Mouse (Mus musculus) stomach, postnatal 0 days (tissue): Measurements from ENCODE around the gene Nfib. TPM values are rescaled to one million over a fixed set of nuclear protein-coding genes. Genes with fewer than 3 reads are reported as not detected.

Experiments used
- ATAC-seq: fragments of 200-750 bp; cut with Nextera tagmentation; 2 replicates; pipeline ENCODE4 v1.8.0; 2017; ENCODE audit not compliant: low FRiP score, low TSS enrichment
- DNase-seq: peaks from one replicate; pipeline ENCODE4 v3.0.0-alpha.2; 2016; ENCODE audit warnings: low spot score
- H3K27ac ChIP-seq: fragments of 300-500 bp; sonication (generic); replicated peaks from 2 replicates; pipeline ENCODE4 v1.5.1; 2014; ENCODE audit warnings: mild to moderate bottlenecking, control low read depth
- H3K27me3 ChIP-seq: fragments of 300-500 bp; sonication (generic); 2 replicates; pipeline ENCODE4 v1.6.1; 2014; ENCODE audit warnings: low read length; ENCODE audit not compliant: control insufficient read depth, insufficient read depth
- H3K36me3 ChIP-seq: fragments of 300-500 bp; sonication (generic); 2 replicates; pipeline ENCODE4 v1.6.1; 2014; ENCODE audit warnings: low read length, mixed read lengths; ENCODE audit not compliant: control insufficient read depth, insufficient read depth
- H3K4me1 ChIP-seq: fragments of 300-500 bp; sonication (generic); replicated peaks from 2 replicates; pipeline ENCODE4 v1.6.1; 2014; ENCODE audit warnings: antibody characterized with exemption; ENCODE audit not compliant: control insufficient read depth, insufficient read depth
- H3K4me2 ChIP-seq: fragments of 300-500 bp; sonication (generic); replicated peaks from 2 replicates; pipeline ENCODE4 v1.6.1; 2014; ENCODE audit warnings: low read depth, mild to moderate bottlenecking, control low read depth, moderate library complexity
- H3K4me3 ChIP-seq: fragments of 300-500 bp; sonication (generic); 2 replicates; pipeline ENCODE4 v1.5.1; 2014; ENCODE audit warnings: low read depth, low read length, control low read depth
- H3K9ac ChIP-seq: fragments of 300-500 bp; sonication (generic); 2 replicates; pipeline ENCODE4 v1.6.1; 2014; ENCODE audit warnings: mild to moderate bottlenecking, low read length, control low read depth, mixed read lengths
- H3K9me3 ChIP-seq: fragments of 300-500 bp; sonication (generic); 2 replicates; pipeline ENCODE4 v1.6.1; 2016; ENCODE audit warnings: low read length; ENCODE audit not compliant: control insufficient read depth
- CTCF ChIP-seq: IDR thresholded peaks from 2 replicates; pipeline ENCODE4 v1.5.1; 2016; ENCODE audit warnings: antibody characterized with exemption, low read depth, mild to moderate bottlenecking, moderate library complexity
- EP300 ChIP-seq: optimal IDR thresholded peaks from 2 replicates; pipeline ENCODE3; 2016; ENCODE audit warnings: antibody characterized with exemption
- WGBS: fragments of 180-500 bp; shearing (Covaris S2); extraction: QIAGEN DNeasy Blood & Tissue Kit; methylation state at CpG from one replicate; pipeline ENCODE4 v1.1.7; 2014; 5-methylcytosine and 5-hydroxymethylcytosine counted together
- polyA plus RNA-seq: library from polyadenylated mRNA; unstranded; fragments of >200 nt; fragmentation: Nextera tagmentation; extraction: Ambion mirVana; gene quantifications from 2 replicates; pipeline ENCODE4 v1.2.1, GENCODE M21; 2015

Gene Nfib
- polyA plus RNA-seq, 1 experiment from 2014 or later, result 19.9 TPM

- DNase-seq (no peak), ATAC-seq (no peak)
- no peak for TF ChIP-seq CTCF
- TF ChIP-seq EP300, result no peak
- Histone ChIP-seq H3K4me1 (peaks cover 11% of the 10 kb centered on the region), H3K36me3 (peaks cover 6% of the 10 kb centered on the region; the same call in 1 of the 2 replicates), H3K4me3 (no peak overlapping the region), H3K9me3 (no peaks in the 10 kb centered on the region), H3K9ac (no peak overlapping the region), H3K27ac (no peak overlapping the region), H3K27me3 (no peaks in the 10 kb centered on the region), H3K4me2 (no peak overlapping the region)
- 61% methylated on average over 5 of the region's 5 CpGs for WGBS
These were observed 209.2 kb downstream of the Nfib start for GRCm38 (mm10) chr4:82496383-82496782.

DNA sequence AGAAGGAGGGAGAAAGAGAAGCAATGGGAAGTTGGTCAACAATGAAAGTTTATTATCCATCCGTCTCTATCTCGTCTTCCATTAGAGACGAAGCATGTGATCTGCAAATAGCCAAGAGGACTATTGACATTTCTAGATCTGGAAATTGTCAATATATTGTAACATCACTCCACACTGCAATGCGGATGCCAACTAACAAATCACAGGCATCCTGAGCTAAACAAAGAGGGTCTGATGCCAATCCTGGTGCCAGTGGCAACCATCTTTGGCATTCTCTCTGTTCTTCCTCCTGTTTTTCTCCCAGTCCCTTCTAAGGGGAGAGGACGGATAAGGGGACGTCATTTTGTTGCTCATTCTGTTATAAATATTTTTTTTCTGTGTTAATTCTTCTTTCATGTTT is 209.9 kb downstream of the Nfib start:
- ATAC-seq, result no peak
- no peak overlapping the region for H3K27ac ChIP-seq
- no peak for TF ChIP-seq EP300
- no peak for TF ChIP-seq CTCF
- WGBS, result 79% methylated on average over 6 of the region's 6 CpGs
- DNase-seq, result no peak
- H3K4me1 ChIP-seq, result peaks cover 11% of the 10 kb centered on the region
- no peak overlapping the region for H3K4me3 ChIP-seq
- peaks cover 6% of the 10 kb centered on the region; the same call in 1 of the 2 replicates for H3K36me3 ChIP-seq
- H3K9ac ChIP-seq, result no peak overlapping the region
- H3K4me2 ChIP-seq, result no peak overlapping the region
- H3K9me3 ChIP-seq, result no peaks in the 10 kb centered on the region
- H3K27me3 ChIP-seq, result no peaks in the 10 kb centered on the region

DNA sequence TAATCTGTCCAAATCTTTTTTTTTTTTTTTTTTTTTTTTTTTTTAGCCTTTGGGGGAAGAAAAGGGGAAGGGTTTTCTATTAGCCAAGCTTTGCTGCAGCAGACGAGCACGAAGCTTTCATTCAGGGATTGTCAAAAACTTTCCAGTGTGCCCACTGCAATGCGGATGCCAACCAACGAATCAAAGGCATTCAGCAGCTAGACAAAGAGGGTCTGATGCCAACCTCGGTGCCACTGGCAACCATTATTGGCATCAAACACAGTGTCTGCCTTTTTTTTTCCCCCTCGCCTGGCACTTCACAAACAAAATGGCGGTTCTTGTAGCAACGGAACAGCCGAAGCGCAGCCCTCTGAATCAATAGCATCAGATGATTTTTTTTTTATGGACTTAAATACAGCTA is 210.7 kb downstream of the Nfib start:
- no peak overlapping the region for H3K9ac ChIP-seq
- ATAC-seq (no peak), DNase-seq (no peak)
- no peaks in the 10 kb centered on the region for H3K9me3 ChIP-seq
- 86% methylated on average over 10 of the region's 10 CpGs for WGBS
- H3K4me2 ChIP-seq, result no peak overlapping the region
- TF ChIP-seq EP300 (no peak), CTCF (no peak)
- peaks cover 13% of the 10 kb centered on the region for H3K4me1 ChIP-seq
- H3K27me3 ChIP-seq, result no peaks in the 10 kb centered on the region
- H3K36me3 ChIP-seq, result peaks cover 6% of the 10 kb centered on the region; the same call in 1 of the 2 replicates
- no peak overlapping the region for H3K27ac ChIP-seq
- H3K4me3 ChIP-seq, result no peak overlapping the region

DNA sequence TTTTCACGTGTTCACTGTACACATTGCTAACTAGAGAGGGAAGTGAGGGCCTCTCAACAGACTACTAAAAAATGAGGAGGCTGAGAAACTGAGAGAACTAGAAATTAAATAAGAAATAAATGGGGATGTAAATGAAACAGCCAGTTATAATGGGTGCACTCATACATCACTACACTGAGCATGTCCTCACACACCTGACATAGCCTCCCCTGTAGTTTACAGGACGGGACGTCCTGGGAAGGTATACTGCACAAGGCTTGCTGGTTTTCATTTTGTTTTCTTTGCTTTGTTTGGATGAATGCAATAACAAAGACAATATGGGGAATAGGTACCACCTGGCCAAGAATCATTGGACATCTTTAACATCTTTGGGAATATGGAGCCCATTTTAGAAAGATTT is 211.1 kb downstream of the Nfib start:
- Histone ChIP-seq H3K27me3 (no peaks in the 10 kb centered on the region), H3K4me3 (no peak overlapping the region), H3K4me2 (no peak overlapping the region), H3K27ac (no peak overlapping the region; the same call in 1 of the 2 replicates), H3K36me3 (peaks cover 6% of the 10 kb centered on the region; the same call in 1 of the 2 replicates), H3K9me3 (no peaks in the 10 kb centered on the region), H3K9ac (no peak overlapping the region), H3K4me1 (peaks cover 15% of the 10 kb centered on the region)
- TF ChIP-seq EP300 (no peak), CTCF (no peak)
- ATAC-seq, result no peak
- DNase-seq, result no peak
- 76% methylated on average over 3 of the region's 3 CpGs for WGBS

GRCm38 (mm10) chr4:82493865-82494264 is 211.7 kb downstream of the Nfib start:
- Histone ChIP-seq H3K27me3 (no peaks in the 10 kb centered on the region), H3K4me3 (no peak overlapping the region), H3K4me1 (peaks cover 15% of the 10 kb centered on the region), H3K36me3 (peaks cover 6% of the 10 kb centered on the region; the same call in 1 of the 2 replicates), H3K27ac (no peak overlapping the region), H3K4me2 (no peak overlapping the region), H3K9ac (no peak overlapping the region), H3K9me3 (no peaks in the 10 kb centered on the region)
- TF ChIP-seq EP300 (no peak), CTCF (no peak)
- WGBS, result 77% methylated on average over 1 of the region's 1 CpGs
- DNase-seq, result no peak
- ATAC-seq, result no peak

GRCm38 (mm10) chr4:82493363-82493762 is 212.2 kb downstream of the Nfib start:
- no peak overlapping the region for H3K4me3 ChIP-seq
- ATAC-seq, result no peak
- no peaks in the 10 kb centered on the region for H3K27me3 ChIP-seq
- H3K36me3 ChIP-seq, result peaks cover 6% of the 10 kb centered on the region; the same call in 1 of the 2 replicates
- peaks cover 15% of the 10 kb centered on the region for H3K4me1 ChIP-seq
- no peak overlapping the region for H3K9ac ChIP-seq
- TF ChIP-seq CTCF (no peak), EP300 (no peak)
- no peaks in the 10 kb centered on the region for H3K9me3 ChIP-seq
- no peak for DNase-seq
- H3K27ac ChIP-seq, result no peak overlapping the region
- WGBS, result 69% methylated on average over 7 of the region's 7 CpGs
- no peak overlapping the region for H3K4me2 ChIP-seq
